Mouse (Mus musculus) spleen, adult 2 months (tissue): ENCODE measurements around the gene Col6a3.

Experiments used
- CTCF ChIP-seq: fragments of 200-500 bp; IDR thresholded peaks from 2 replicates; pipeline ENCODE4 v1.5.1; 2011; ENCODE audit warnings: mild to moderate bottlenecking, inconsistent platforms; ENCODE audit not compliant: insufficient read depth, insufficient read length, insufficient replicate concordance; ENCODE audit errors: extremely low read depth
- POLR2A ChIP-seq: fragments of 200-500 bp; IDR thresholded peaks from 2 replicates; pipeline ENCODE4 v1.6.1; 2011; ENCODE audit warnings: low read depth, low read length, inconsistent platforms

GRCm38 (mm10) chr1:90789506-90789905 lies 54.3 kb downstream of the Col6a3 start:
- no peak for TF ChIP-seq CTCF
- no peak for TF ChIP-seq POLR2A
